Mouse (Mus musculus) neural tube, embryonic 12.5 days (tissue): ENCODE results near the gene Jun. TPM values are rescaled to one million over a fixed set of nuclear protein-coding genes. Genes with fewer than 3 reads are reported as not detected.

Experiments used
- ATAC-seq: fragments of 200-750 bp; cut with Nextera tagmentation; 2 replicates; pipeline ENCODE4 v1.8.0; 2017; ENCODE audit warnings: low read depth, mild to moderate bottlenecking, moderate TSS enrichment, moderate library complexity; ENCODE audit not compliant: low FRiP score
- H3K27ac ChIP-seq: fragments of 300-500 bp; sonication (generic); 2 replicates; pipeline ENCODE4 v1.5.1; 2016
- H3K27me3 ChIP-seq: fragments of 300-500 bp; sonication (generic); replicated peaks from 2 replicates; pipeline ENCODE4 v1.6.1; 2016; ENCODE audit warnings: mild to moderate bottlenecking
- H3K36me3 ChIP-seq: fragments of 300-500 bp; sonication (generic); 2 replicates; pipeline ENCODE4 v1.6.1; 2016; ENCODE audit warnings: mild to moderate bottlenecking
- H3K4me1 ChIP-seq: fragments of 300-500 bp; sonication (generic); 2 replicates; pipeline ENCODE4 v1.6.1; 2016
- H3K4me2 ChIP-seq: fragments of 300-500 bp; sonication (generic); replicated peaks from 2 replicates; pipeline ENCODE4 v1.6.1; 2016; ENCODE audit warnings: mild to moderate bottlenecking
- H3K4me3 ChIP-seq: fragments of 300-500 bp; sonication (generic); 2 replicates; pipeline ENCODE4 v1.5.1; 2016
- H3K9ac ChIP-seq: fragments of 300-500 bp; sonication (generic); 2 replicates; pipeline ENCODE4 v1.6.1; 2016; ENCODE audit warnings: mild to moderate bottlenecking
- H3K9me3 ChIP-seq: fragments of 300-500 bp; sonication (generic); 2 replicates; pipeline ENCODE4 v1.6.1; 2016; ENCODE audit warnings: mild to moderate bottlenecking
- WGBS: fragments of 180-500 bp; shearing (Covaris S2); methylation state at CpG from one replicate; pipeline ENCODE4 v1.1.7; 2016; 5-methylcytosine and 5-hydroxymethylcytosine counted together
- polyA plus RNA-seq: library from polyadenylated mRNA; unstranded; fragments of >200 nt; fragmentation: Nextera tagmentation; extraction: Ambion mirVana; gene quantifications from 2 replicates; pipeline ENCODE4 v1.2.1, GENCODE M21; 2016

Jun gene
- polyA plus RNA-seq, 1 experiment from 2014 or later = 104 TPM

DNA sequence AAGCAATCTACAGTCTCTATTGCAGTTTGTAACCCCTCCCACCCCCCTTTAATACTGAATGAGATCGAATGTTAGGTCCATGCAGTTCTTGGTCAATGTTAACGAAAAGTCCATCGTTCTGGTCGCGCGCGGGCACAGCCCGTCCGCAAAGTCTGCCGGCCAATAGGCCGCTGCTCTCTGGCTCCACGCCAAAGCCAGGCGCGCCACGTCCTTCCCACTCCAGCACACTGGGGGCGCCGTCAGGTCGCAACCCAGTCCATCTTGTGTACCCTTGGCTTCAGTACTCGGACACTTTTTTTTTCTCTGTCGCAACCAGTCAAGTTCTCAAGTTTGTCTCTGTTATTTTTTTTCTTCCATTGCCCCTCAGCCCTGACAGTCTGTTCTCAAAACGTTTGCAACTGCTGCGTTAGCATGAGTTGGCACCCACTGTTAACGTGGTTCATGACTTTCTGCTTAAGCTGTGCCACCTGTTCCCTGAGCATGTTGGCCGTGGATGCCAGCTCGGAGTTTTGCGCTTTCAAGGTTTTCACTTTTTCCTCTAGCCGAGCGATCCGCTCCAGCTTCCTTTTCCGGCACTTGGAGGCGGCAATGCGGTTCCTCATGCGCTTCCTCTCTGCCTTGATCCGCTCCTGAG, 2.0 kb downstream of the Jun start:
- H3K4me2 ChIP-seq = peak overlapping the region; percentile 92
- ATAC-seq = no peak
- H3K4me1 ChIP-seq = peaks cover 26% of the 10 kb centered on the region
- H3K4me3 ChIP-seq = peak overlapping the region; percentile 76
- no peaks in the 10 kb centered on the region for H3K36me3 ChIP-seq
- H3K27me3 ChIP-seq = no peaks in the 10 kb centered on the region
- peak overlapping the region; percentile 87 for H3K9ac ChIP-seq
- H3K27ac ChIP-seq = peak overlapping the region; percentile 89
- no peaks in the 10 kb centered on the region for H3K9me3 ChIP-seq
- WGBS = under 1% methylated on average over 34 of the region's 34 CpGs

DNA sequence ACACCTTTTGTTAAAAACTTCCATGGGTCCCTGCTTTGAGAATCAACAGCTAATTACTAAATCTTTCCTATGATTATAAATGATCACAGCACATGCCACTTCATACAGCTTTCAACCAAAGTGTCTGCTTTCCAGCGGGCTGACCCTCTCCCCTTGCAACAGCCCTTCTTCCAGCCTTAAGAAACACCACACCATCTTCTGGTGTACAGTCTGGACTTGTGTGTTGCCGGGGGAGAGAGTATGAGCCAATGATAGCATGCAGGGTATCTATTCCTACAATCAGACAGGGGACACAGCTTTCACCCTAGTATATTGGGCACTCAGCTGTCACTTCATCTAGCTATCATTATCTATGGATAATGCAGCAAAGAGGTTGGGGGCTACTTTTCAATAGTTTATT, 2.9 kb downstream of the Jun start:
- no peak overlapping the region for H3K27ac ChIP-seq
- H3K4me2 ChIP-seq = peak overlapping the region; percentile 92
- peaks cover 21% of the 10 kb centered on the region for H3K4me1 ChIP-seq
- no peak for ATAC-seq
- no peak overlapping the region for H3K9ac ChIP-seq
- WGBS = 51% methylated on average over 2 of the region's 2 CpGs
- H3K4me3 ChIP-seq = peak overlapping the region; percentile 21; the same call in 1 of the 2 replicates
- H3K27me3 ChIP-seq = no peaks in the 10 kb centered on the region
- no peaks in the 10 kb centered on the region for H3K9me3 ChIP-seq
- no peaks in the 10 kb centered on the region for H3K36me3 ChIP-seq

DNA sequence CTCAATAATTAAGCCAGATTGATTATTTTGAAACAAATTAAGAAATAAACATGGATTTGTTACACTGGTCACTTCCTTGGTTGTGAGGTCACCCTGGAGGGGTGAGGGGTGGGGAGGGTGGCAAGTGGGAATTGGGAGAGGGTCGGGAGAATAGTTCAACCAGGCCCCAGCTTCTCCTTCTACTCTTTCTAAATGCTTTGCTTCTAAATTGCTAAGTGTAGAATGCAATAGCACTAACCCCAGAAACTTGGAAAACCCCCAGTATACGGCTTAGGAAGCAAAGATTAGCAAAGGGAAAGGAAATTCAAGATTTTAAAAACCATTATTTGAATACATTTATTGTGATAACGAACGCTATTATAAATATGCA, 3.3 kb downstream of the Jun start:
- WGBS = 73% methylated on average over 4 of the region's 4 CpGs
- Histone ChIP-seq H3K9ac (no peak overlapping the region), H3K27me3 (no peaks in the 10 kb centered on the region), H3K27ac (no peak overlapping the region), H3K9me3 (no peaks in the 10 kb centered on the region), H3K4me2 (peak overlapping the region; percentile 92), H3K4me3 (no peak overlapping the region), H3K4me1 (peaks cover 20% of the 10 kb centered on the region), H3K36me3 (no peaks in the 10 kb centered on the region)
- no peak for ATAC-seq

DNA sequence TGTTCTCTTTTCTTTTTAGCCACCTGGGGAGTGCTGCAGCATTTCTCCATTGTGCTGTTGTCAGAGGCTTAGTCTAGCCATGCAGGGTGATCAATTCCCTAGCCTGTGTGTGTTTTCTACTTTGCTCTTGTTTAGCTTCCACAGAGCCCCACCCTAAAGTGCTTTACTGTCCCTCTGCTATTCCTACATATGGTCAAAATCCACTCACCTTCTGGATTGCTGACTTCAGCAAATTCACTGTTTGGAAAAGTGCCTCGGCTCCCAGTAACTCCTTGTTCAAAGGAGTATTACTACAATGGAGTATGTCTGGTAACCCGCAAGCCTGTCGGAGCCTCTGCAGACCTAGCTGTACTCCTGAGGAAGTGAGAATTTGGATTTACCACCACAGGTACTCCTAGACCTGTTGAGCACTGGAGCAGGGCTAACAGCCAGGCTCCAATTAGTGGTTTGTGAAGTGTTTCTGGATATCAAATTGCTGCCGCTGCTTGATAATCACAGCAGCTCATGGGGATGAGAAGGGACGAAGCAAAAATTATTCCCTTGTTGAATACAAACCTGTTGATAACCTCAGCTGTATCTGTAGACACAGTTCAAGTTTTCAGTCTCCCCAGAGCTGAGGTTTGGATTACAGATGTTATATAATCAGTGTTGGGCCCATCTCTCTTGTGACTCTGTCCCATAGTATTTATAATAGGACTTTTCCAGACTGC, 3.8 kb downstream of the Jun start:
- H3K9me3 ChIP-seq = no peaks in the 10 kb centered on the region
- no peak overlapping the region for H3K9ac ChIP-seq
- WGBS = 55% methylated on average over 5 of the region's 5 CpGs
- no peaks in the 10 kb centered on the region for H3K27me3 ChIP-seq
- H3K4me2 ChIP-seq = peak overlapping the region; percentile 92
- H3K4me3 ChIP-seq = no peak overlapping the region
- no peak overlapping the region for H3K27ac ChIP-seq
- no peak for ATAC-seq
- peaks cover 15% of the 10 kb centered on the region for H3K4me1 ChIP-seq
- no peaks in the 10 kb centered on the region for H3K36me3 ChIP-seq

DNA sequence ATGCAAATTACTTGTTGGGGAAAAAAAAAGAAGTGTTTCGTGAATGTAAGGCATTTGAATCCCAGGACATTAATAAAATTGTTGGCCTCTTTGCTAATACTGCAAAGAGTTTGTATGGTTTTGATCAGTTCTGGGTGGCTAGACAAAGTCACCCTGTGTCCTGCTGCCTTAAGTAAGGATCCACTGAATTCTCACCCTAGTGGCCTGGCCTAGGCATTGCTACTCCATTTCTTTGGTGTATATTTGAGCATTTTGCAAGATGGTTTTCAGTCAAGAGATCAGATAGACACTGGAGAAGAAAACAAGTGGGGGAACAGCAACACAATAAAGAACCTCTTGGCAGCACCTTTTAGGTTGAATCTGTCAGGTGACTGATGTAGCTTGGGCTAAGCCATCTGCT, 6.9 kb downstream of the Jun start:
- Histone ChIP-seq H3K9me3 (no peaks in the 10 kb centered on the region), H3K4me3 (no peak overlapping the region), H3K4me1 (peaks cover 12% of the 10 kb centered on the region), H3K36me3 (no peaks in the 10 kb centered on the region), H3K27ac (no peak overlapping the region), H3K9ac (no peak overlapping the region), H3K4me2 (no peak overlapping the region), H3K27me3 (no peaks in the 10 kb centered on the region)
- ATAC-seq = no peak
- 76% methylated on average over 1 of the region's 1 CpGs for whole genome bisulfite sequencing

DNA sequence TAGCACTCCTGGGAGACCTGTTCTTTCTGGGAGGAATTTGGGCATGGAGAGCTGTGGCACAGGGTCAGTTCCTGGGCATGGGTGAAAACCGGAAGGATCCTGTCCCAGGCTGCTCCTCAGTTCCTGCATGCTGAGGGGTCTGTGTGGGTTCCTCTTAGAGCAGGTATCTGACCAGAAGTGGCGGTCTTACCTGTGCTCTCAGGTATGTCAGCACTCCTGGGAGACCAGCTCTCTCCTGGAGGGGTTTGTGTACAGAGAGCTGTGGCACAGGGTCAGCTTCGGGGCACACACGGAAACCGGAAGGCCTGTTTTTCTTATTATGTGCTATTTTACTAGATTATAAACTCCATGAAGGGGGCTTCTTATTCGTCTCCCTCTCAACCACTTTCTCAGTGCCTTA, 7.3 kb downstream of the Jun start:
- no peak overlapping the region for H3K4me3 ChIP-seq
- no peak overlapping the region for H3K4me2 ChIP-seq
- no peak for ATAC-seq
- no peaks in the 10 kb centered on the region for H3K27me3 ChIP-seq
- WGBS = 92% methylated on average over 6 of the region's 6 CpGs
- H3K27ac ChIP-seq = no peak overlapping the region
- H3K9me3 ChIP-seq = no peaks in the 10 kb centered on the region
- H3K9ac ChIP-seq = no peak overlapping the region
- H3K36me3 ChIP-seq = no peaks in the 10 kb centered on the region
- H3K4me1 ChIP-seq = peaks cover 12% of the 10 kb centered on the region

DNA sequence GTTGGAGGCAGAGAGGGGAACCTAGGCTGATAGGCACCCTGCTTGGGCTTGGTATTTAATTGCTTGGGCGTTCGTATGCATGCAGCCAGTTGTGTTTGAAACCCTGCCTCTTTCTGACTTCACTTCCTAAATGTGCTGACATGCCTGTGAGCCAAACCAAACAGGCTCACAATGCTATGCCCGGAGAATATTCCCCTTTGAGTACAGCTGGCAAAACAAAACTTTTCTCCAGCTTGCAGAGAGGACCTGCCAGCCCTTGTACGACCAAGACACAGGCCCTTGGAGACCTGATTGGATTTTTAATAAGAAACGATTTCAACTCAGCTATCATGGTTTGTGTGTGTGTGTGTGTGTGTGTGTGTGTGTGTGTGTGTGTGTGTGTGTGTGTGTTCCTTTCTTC, 14.0 kb downstream of the Jun start:
- Histone ChIP-seq H3K9ac (no peak overlapping the region), H3K4me2 (no peak overlapping the region), H3K27ac (no peak overlapping the region), H3K9me3 (no peaks in the 10 kb centered on the region), H3K36me3 (no peaks in the 10 kb centered on the region), H3K4me1 (no peaks in the 10 kb centered on the region), H3K27me3 (no peaks in the 10 kb centered on the region), H3K4me3 (no peak overlapping the region)
- 63% methylated on average over 5 of the region's 5 CpGs for WGBS
- no peak for ATAC-seq

DNA sequence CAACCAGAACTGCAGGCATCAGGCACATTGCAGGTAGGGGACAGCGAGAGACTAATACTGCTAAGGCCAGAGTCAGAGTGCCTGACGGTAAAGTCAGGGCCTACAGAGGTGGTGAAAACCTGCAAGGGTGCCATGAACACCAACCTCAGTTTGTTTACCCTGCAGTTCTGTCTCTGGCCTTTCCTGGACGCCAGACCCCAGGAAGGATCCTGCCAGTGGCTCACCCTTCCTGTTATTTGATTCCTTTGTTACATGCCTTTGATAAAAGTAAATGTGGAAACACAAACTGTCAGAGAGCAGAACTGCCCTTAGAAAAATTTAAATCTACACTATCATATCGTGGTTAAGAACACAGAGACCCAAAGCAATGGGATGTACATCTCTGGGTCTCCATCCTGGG, 20.9 kb downstream of the Jun start:
- Histone ChIP-seq H3K9me3 (no peaks in the 10 kb centered on the region), H3K4me1 (no peaks in the 10 kb centered on the region), H3K36me3 (no peaks in the 10 kb centered on the region), H3K4me3 (no peak overlapping the region), H3K9ac (no peak overlapping the region), H3K27ac (no peak overlapping the region), H3K4me2 (no peak overlapping the region), H3K27me3 (no peaks in the 10 kb centered on the region)
- 72% methylated on average over 4 of the region's 4 CpGs for WGBS
- no peak for ATAC-seq

DNA sequence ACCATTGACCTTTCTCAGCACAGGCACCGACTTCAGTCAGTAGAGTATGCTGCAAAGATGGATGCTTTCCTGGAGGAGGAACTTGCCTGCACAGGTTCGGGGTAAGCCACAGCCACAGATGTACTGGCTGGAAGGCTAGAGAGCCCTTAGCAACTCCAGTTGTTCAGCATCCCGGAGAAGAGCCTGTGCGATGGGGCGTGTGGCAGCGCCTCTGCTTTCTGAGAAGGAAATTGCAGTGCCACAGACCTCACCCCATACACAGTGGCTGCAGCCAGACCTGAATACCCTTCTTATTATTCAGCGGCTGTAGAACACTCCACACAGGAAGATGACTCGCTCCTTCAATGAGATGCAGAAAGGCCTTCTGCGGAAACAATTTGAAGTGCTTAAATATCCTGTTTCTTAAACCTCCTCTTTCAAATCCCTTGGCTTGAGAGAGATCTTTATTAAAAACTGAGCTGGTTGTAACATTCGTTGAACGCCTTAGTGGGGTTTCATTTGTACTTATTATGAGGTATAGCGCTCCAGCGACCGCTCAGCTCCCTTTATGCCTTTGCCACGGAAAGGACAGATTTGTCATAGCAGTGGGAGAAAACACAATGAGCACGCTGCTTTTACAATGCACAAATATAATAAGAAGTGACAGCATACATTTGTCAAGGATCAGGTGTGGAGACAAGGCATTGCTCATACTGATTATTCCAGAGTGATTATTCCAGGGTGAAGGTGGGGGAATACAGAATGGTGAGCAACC, 26.0 kb downstream of the Jun start:
- Histone ChIP-seq H3K27ac (no peak overlapping the region), H3K4me1 (no peaks in the 10 kb centered on the region), H3K9ac (no peak overlapping the region), H3K36me3 (no peaks in the 10 kb centered on the region), H3K4me3 (no peak overlapping the region), H3K9me3 (no peaks in the 10 kb centered on the region), H3K27me3 (no peaks in the 10 kb centered on the region), H3K4me2 (no peak overlapping the region)
- no peak for ATAC-seq
- WGBS = 76% methylated on average over 16 of the region's 16 CpGs

DNA sequence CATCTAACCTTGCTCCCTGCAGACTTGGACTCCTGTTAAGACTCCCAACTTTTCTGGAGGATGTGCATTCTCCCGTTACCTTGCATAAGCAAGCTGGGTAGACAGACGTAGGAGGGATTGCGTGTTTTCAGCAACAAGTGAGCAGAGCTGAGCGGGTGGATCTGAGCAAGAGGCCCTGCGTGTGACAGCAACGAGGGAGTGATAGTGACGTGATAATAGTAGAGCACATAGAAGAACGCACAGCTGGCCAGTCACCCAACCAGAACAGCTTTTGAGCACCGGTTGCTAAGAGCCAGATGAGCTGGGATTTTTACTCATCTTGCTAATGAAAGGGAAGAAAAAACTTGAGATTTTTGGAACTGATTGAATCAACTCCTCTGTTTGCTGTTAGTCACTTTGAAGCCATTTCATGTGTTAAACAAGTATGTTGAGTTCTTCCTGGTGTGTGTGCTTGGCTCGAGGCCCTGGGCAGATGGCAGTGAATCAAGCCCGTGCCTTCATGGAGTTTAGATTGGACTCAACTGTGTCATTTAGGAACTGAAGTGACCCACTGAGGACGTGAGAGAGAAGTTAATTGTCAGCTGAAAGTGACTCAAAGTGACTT, 28.6 kb downstream of the Jun start:
- H3K27me3 ChIP-seq = no peaks in the 10 kb centered on the region
- ATAC-seq = no peak
- no peak overlapping the region for H3K4me3 ChIP-seq
- no peak overlapping the region for H3K9ac ChIP-seq
- H3K27ac ChIP-seq = no peak overlapping the region
- no peaks in the 10 kb centered on the region for H3K36me3 ChIP-seq
- no peaks in the 10 kb centered on the region for H3K9me3 ChIP-seq
- H3K4me1 ChIP-seq = no peaks in the 10 kb centered on the region
- 88% methylated on average over 12 of the region's 12 CpGs for WGBS
- no peak overlapping the region for H3K4me2 ChIP-seq

DNA sequence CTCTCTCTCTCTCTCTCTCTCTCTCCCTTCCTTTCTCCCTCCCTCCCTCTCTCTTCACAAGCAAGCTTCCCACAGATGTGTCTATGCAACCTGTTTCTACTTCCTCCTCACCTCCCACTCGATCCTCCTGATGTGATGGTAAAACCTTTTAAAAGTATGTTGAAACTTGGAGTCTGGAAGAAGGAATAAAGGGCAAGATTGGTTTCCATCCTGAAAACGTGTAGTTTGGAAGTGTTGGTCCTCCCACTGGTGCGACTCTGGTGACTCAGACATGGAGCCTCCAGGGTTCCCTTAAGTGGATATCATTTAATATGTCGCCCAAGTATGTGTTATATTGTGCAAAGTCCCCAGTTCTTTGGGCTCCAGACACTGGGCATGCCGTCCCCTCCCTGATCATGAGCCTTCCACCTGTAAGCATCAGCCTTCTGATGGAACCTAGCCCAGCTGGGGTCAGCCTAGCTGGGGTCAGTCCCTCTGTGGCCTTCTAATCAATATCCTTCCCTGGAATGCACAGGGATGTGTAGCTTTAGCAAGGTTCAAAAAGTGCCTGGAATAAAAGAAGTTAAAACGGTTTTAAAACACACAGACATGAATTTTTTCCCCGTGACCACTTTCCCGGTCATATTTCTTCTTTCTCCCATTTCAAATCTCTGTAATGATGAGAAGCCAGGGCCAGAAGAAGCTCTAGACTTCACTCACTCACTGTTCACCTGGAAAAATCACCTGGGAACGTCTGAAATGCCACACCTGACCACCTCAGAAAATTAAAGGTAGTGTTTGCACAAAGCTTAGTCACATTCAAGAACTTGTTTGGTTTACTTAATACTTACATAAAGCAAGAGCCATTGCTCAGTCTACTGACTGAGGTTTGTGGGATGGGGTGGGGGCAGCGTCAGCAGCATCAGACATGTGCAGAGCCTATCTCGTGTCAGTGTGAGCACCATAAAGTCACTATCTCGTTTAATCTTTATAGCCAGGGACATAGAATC, 30.1 kb downstream of the Jun start:
- Histone ChIP-seq H3K27me3 (no peaks in the 10 kb centered on the region), H3K27ac (no peak overlapping the region), H3K36me3 (no peaks in the 10 kb centered on the region), H3K4me2 (no peak overlapping the region), H3K9me3 (no peaks in the 10 kb centered on the region), H3K4me1 (no peaks in the 10 kb centered on the region), H3K4me3 (no peak overlapping the region), H3K9ac (no peak overlapping the region)
- 86% methylated on average over 12 of the region's 12 CpGs for WGBS
- ATAC-seq = no peak
